Mouse (Mus musculus) kidney, postnatal 4 days (tissue): Measurements from ENCODE around the gene Fancf.

Experiments used
- DNase-seq, 2 experiments: peaks; one replicate each; pipeline ENCODE4 v3.0.0; 2021; ENCODE audit warnings: mixed read lengths in 2 of 2

The Fancf gene

GRCm38 (mm10) chr7:51840515-51840914, 21.6 kb downstream of the Fancf start:
- DNase-seq, result peak; percentile 10 to 17

GRCm38 (mm10) chr7:51831917-51832316, 30.1 kb downstream of the Fancf start:
- peak; percentile 12 to 36 for DNase-seq

- DNase-seq, result no peak
These were observed 38.3 kb downstream of the Fancf start for GRCm38 (mm10) chr7:51823562-51824338.

DNA sequence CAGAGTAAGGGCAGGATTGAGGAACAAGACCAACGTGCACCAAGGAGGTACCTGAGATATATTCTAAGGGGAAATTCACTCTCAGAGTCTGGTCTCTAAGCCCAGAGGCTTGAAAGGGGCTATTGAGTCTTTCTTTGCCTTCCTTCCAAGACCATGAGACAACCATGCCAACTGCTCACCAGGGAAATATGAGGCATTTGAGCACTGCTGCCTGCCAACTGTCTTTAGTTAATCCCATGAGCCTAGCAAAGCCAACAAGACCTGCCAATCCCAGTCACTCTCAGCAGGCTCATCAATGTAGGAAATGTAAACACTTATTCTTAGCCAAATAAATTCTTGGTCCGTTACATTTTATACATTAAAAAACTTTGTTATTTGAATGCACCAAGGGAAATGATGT, 40.6 kb downstream of the Fancf start:
- DNase-seq, result no peak

- no peak for DNase-seq
These were observed 42.2 kb downstream of the Fancf start for GRCm38 (mm10) chr7:51819891-51820290.

DNA sequence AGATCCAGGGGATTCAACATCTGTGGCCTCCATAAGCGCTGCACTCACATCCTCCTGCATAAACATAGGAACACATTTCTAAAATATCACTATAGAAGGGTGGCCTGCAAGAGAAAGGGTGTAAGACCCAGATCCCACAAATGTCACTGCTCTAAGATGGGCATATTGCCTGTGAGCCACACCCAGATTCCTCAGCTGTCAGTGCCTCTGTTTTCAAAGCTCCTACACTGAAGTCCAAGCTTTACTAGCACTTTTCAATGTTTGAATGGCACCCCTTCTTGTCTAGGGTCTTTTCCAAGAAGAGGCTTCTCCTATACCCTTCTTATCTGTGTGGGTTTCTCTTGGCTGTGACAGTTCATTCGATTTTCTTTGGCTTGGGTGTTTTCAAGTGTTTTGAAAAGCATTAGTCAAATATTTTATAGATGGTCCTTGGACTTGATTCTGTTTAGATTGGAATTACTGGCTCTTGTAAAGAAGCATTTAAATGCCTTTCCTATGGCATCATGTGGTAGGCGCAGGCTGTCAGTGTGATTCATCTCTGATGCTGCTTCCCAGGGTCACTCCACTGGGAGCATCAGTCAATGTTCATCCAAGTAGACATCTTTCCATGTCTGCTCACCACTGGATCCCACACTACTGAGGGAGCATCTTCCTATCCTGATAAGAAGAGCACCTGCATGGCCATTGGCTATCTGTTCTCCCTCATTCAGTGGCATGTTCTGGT, 43.7 kb downstream of the Fancf start:
- DNase-seq, result no peak

DNA sequence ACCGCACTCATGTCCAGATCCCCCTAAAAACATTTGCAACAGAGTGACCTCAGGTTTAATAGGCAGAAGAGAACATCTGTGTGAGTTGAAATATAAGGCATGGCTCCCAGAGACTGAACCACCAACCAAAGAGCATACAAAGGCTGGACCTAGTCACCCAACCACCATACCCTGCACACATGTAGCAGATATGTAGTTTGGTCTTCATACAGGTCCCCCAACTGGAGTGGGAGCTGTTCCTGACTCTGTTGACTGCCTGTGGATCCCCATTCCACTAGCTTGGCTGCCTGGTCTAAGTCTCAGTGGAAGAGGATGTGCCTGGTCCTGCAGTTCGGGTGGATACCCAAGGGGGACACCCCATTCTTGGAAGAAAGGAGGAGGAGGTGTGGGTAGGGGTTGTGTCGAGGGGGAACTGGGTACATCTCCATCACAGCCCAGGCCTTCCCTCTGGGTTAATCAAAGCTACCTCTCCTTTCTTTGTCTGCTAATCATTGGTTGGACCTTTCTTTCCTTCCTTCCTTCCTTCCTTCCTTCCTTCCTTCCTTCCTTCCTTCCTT, 45.7 kb downstream of the Fancf start:
- no peak for DNase-seq

GRCm38 (mm10) chr7:51815473-51816282, 46.4 kb downstream of the Fancf start:
- no peak for DNase-seq
